Mouse (Mus musculus) gastrocnemius, postnatal 4 days (tissue): ENCODE measurements around the gene Mmrn2. TPM values are rescaled to one million over a fixed set of nuclear protein-coding genes. Genes with fewer than 3 reads are reported as not detected.

Experiments
- DNase-seq, 2 experiments: peaks; one replicate each; pipeline ENCODE4 v3.0.0; 2021 to 2022; ENCODE audit warnings: low spot score in 2 of 2, mixed read lengths in 2 of 2
- long read RNA-seq, 2 experiments: library from polyadenylated mRNA; stranded (forward); transcript quantifications; one replicate each; pipeline ENCODE4 v2.0.0; 2021
- total RNA-seq, 2 experiments: library from RNA; stranded (reverse); gene quantifications; 2 replicates each; pipeline ENCODE4 v1.2.3; 2021

The Mmrn2 gene
- 10 to 100 TPM; 17.4 to 17.5 TPM for total RNA-seq
- long read RNA-seq, experiment 1, transcript Mmrn2-201 (7 exons, 3,974 nt): major isoform, 11 of 14 reads
- long read RNA-seq, experiment 1, partial matches to known transcripts: 2 of 14 reads
- long read RNA-seq, experiment 1, other reads (novel, unspliced or antisense): 1 of 14 reads
- long read RNA-seq, experiment 2, transcript Mmrn2-201 (7 exons, 3,974 nt): major isoform, 17 of 24 reads
- long read RNA-seq, experiment 2, partial matches to known transcripts: 7 of 24 reads
- long read RNA-seq, experiment 2, other reads (novel, unspliced or antisense): 0 of 24 reads

- DNase-seq: no peak
Measured at GRCm38 (mm10) chr14:34375415-34375904, at the start of gene Mmrn2. TSS of gene Mmrn2 (plus strand) at chr14:34375465.

- no peak for DNase-seq
Measured at GRCm38 (mm10) chr14:34326606-34327005, 48.7 kb upstream of the Mmrn2 start.

- no peak for DNase-seq
Measured at GRCm38 (mm10) chr14:34327618-34328017, 47.6 kb upstream of the Mmrn2 start.

DNA sequence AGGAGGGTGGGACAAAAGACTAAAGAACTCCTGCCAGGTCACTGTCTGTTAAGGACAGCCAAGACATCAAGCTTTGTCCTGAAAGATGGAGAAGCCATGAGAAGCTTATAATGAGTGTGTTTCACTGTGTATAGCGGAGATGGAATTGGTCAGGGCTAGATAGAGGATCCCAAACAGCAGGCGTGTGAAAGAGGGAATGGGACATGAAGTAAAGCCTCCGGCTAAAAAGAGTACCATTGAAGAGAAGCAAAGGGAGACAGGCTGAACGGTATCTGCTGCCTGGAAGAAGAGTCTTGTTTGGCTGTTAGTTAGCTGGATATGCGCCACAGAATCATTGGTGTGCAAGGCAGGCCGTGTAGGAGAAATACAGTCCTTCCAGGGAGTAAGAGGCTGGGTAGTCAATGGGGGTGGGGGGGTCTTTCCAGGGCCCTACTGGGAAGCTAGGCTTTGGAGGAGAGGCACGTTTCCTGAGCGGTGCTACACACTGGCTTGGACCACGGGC is 44.6 kb upstream of the Mmrn2 start:
- no peak for DNase-seq

- no peak for DNase-seq
Measured at GRCm38 (mm10) chr14:34331886-34332285, 43.4 kb upstream of the Mmrn2 start.

- DNase-seq: no peak
Measured at GRCm38 (mm10) chr14:34332476-34332875, 42.8 kb upstream of the Mmrn2 start.

GRCm38 (mm10) chr14:34339446-34339845 is 35.8 kb upstream of the Mmrn2 start:
- DNase-seq: no peak

DNA sequence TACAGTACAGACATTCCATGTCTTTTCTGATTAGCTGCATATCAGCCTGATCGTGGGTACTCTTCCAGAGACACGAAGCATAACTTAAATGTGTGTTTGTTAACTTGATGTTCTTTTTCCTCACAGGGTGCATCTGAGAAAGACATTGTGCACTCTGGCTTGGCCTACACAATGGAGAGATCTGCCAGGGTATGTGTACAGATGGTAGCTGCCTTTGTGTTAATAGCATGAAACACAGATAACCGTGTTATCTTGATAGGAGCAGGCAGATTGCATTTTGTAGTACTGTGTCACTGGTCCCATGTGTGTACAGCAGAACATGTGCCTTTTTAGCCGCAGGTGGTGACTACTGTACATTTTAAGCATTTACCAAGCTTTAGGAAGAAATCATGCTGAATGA is 33.3 kb upstream of the Mmrn2 start:
- DNase-seq: no peak

- DNase-seq: no peak
Measured at GRCm38 (mm10) chr14:34343078-34343477, 32.2 kb upstream of the Mmrn2 start.

- DNase-seq: no peak
Measured at GRCm38 (mm10) chr14:34344361-34344760, 30.9 kb upstream of the Mmrn2 start.

- no peak for DNase-seq
Measured at GRCm38 (mm10) chr14:34345771-34346566, 29.3 kb upstream of the Mmrn2 start.

DNA sequence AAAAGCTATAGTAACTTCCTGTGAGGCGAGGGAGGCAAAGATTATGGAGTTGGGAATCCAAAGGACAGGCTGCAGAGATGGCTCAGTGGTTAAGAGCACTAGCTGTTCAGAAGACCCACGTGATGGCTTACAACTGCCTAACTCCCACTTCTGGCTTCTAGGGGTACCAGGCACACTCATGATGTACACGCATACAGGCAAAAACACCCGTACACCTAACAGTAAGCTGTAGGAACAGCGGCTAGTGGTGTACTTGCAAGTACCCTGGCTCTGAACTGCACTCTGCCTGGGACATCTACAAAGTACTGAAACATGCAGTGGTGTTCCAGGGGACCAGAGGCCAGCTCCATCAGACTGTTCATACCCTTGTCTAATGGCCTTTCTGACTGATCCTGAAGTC is 28.2 kb upstream of the Mmrn2 start:
- DNase-seq: no peak

DNA sequence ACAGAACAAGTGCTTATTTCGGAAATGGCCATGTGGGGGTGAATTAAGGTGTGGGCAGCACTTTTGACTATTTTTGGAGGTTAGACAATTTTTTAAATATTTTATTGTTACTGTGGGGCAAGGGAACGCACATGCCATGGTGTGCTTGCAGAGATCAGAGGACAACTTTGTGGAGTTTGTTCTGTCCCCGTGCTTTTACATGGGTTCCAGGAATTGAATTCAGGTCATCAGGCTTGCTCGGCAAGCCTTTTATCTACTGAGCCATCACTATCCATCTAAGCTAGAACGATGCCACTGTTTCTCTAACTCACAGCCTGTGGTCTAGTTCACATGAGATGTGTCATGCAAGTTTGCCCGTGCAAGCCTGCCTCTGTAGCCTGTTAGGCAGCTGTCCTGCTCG is 27.0 kb upstream of the Mmrn2 start:
- no peak for DNase-seq

DNA sequence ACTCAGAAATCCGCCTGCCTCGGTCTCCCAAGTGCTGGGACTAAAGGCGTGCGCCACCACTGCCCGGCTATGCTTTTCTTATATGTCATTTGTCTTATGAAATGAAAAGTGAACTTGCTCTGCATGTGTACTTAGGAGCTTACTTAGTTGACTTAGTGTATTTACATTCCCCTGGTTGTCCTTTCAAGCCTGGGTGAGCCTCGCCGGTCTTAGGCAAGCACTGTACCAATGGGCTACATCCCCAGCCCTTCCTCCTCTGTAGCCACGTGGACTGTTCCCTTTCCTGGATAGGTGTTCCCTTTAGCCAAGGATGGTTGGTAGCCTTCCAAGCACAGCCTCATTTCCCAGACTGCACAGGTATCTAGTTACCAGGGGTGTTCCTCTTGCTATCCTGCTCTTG is 26.3 kb upstream of the Mmrn2 start:
- no peak for DNase-seq

- DNase-seq: no peak
Measured at GRCm38 (mm10) chr14:34351660-34352059, 23.6 kb upstream of the Mmrn2 start.

GRCm38 (mm10) chr14:34352523-34352922 is 22.7 kb upstream of the Mmrn2 start:
- DNase-seq: no peak

DNA sequence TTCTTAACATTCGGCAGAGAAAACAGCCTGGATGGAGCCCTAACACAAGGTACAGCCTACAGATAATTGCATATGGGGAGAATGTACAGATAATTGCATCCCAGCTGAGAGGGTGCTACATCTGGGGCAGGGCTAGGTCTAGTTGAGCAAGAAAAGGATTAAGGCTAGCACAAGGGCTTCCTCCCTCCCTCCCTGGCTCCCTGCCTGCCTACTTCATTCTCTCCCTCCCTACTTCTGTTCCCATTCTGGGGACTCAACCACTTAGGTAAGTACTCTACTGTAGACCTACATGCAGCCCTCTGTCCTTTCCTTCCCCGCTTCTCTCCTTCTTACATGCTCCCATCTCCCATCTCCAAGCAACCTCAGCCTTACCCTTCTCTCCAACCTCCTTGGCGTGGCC is 21.9 kb upstream of the Mmrn2 start:
- DNase-seq: no peak

- no peak for DNase-seq
Measured at GRCm38 (mm10) chr14:34354456-34354855, 20.8 kb upstream of the Mmrn2 start.

DNA sequence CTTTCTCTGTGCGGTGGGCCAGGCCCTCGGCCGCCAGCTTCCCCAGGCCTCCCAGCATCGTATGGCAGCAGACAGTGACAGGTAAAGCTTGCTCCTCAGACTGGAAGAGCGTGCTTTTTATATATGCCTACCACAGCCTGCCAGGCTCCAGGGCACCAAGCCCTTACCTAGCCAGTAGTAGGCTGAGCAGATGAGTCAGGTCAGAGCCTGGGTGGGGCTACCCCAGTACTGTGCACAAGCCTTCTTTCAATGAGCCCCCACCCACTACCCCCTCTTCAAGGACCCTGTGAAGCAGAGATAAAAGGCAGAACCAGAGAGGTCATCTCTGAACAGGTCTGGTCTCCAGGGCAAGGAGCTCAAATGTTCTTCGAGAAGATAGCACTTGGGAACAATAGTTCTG is 20.0 kb upstream of the Mmrn2 start, which contains the start of gene Fam25c:
TSS of gene Fam25c (minus strand) at position 133 of the 400 bp plus-strand sequence.
- no peak for DNase-seq

DNA sequence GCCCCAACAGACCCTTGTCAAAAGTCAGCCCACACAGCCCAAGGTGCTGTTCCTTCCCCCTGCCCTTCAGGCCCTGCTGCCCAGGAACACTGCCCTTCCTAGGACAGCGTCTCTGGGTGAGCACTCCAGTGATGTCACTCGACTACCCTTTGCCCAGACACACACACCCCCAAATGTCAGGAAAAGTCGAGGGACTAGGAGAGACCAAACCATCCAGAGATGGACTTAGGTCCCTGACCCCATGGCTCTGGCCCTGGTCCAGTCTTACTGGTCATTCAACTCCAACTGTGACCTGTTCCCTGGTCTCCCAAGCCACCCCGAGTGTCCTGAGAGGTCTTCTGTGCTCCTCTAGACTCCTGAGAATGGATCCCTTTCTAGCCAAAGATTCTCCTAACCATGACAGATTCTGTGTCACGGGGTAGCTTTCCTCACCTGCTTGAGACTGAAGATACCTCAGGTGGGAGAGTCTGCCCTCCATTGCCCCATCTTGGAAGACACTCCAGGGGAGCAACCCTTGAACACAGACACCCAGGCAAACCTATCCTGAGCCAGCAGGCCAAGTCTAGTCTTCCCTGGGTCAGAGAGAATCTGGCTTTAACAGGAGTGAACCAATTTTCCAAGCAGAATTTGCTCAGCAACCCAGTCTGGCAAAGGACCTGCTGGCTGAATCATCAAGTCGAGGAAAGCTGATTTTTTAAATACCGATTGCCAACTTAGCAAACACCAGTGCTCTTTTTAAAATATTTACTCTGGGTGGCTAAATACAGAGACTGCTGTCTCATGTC is 17.4 kb upstream of the Mmrn2 start:
- DNase-seq: no peak

- no peak for DNase-seq
Measured at GRCm38 (mm10) chr14:34359676-34360244, 15.5 kb upstream of the Mmrn2 start.
